Mouse (Mus musculus) erythroblast, embryonic 14.5 days (primary cell): ENCODE data around the gene Krt34.

ENCODE experiments used
- GATA1 ChIP-seq: IDR thresholded peaks from 2 replicates; pipeline ENCODE4 v1.6.1; 2012; ENCODE audit warnings: low read length, inconsistent platforms, mixed read lengths
- TAL1 ChIP-seq: IDR thresholded peaks from 3 replicates; pipeline ENCODE4 v1.6.1; 2012; ENCODE audit warnings: low read length, inconsistent platforms, mixed read lengths

- TF ChIP-seq GATA1 (no peak), TAL1 (no peak)
Observed at GRCm38 (mm10) chr11:100041454-100041853, at the start of gene Krt34.
